Mouse (Mus musculus) retina, postnatal 1 day (tissue): Measurements from ENCODE around the gene Pgrmc1.
A peak's percentile ranks its signal among the peaks of the same experiment; 100 is the strongest.
"Not testable (repeated sequence)": the region's sequence is repeated elsewhere in the genome, so short reads cannot be mapped to it uniquely, and the experiment has no call there.

Experiments used
- DNase-seq: peaks from one replicate; pipeline ENCODE4 v3.0.0-alpha.2; 2012

Gene Pgrmc1

GRCm38 (mm10) chrX:36597707-36598389 is at the start of gene Pgrmc1:
Pgrmc1 (plus strand) TSS chrX:36598206.
- DNase-seq: peak; percentile 89

DNA sequence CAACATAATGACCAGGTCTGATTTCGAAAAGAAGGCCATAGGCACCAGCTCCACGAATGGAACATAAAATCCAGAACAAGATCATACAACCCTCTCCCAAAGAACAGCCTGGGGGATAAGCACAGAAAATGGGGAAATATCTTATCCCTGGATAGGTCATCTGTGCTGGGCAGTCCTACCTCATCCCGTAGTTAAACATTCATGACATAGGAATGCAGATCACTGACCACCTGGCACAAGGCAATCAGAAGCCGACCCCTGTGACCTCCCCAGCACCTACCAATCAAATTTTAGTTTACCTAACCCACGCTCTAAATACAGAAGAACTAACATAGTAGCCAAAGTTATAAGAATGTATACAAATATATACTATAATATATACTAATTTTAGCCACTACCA is 49.2 kb upstream of the Pgrmc1 start:
- no peak for DNase-seq

DNA sequence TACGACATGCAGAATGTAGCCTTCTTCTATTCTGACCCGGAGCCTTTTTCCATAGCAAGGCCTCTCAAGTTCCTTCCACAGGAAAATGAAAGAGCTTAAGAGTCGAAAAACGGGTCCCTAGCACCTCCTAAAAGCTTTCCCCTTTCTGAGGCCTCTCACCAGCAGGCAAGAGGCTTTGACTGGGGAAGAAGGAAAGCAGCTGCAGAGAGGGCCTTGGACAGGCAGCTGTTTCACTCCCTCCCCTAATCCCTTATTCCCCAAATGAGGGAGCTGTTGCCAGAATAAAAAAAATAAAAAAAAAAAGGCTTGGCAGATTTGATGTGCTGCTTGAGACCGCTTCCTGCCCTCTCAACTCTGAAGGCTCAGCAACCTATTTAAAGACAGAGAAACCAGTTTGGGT is 47.1 kb upstream of the Pgrmc1 start:
- peak; percentile 64 for DNase-seq

GRCm38 (mm10) chrX:36551351-36551750 is 46.7 kb upstream of the Pgrmc1 start:
- peak; percentile 0 for DNase-seq

GRCm38 (mm10) chrX:36552055-36552587 is 45.9 kb upstream of the Pgrmc1 start:
- peak; percentile 59 for DNase-seq

GRCm38 (mm10) chrX:36552715-36553114 is 45.3 kb upstream of the Pgrmc1 start:
- DNase-seq: no peak

DNA sequence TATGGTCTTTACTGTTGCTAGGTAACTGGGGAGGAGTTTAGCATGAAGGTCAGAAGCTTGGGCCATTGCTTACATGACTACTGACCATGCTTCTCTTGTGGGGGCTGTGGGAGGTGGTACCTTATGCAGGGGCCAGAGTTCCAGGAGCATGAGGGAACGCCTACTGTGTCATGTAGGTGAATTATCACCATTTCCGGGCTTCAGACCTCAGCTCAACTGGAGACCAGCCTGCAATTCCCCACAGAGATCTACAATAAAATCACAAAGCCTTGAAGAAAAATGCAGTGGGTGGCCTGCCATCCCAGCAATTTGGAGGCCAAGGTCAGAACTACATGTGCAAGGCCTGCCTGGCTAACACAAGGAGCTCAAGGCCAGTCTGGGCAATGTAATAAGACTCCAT is 42.8 kb upstream of the Pgrmc1 start:
- DNase-seq: not testable (repeated sequence)

DNA sequence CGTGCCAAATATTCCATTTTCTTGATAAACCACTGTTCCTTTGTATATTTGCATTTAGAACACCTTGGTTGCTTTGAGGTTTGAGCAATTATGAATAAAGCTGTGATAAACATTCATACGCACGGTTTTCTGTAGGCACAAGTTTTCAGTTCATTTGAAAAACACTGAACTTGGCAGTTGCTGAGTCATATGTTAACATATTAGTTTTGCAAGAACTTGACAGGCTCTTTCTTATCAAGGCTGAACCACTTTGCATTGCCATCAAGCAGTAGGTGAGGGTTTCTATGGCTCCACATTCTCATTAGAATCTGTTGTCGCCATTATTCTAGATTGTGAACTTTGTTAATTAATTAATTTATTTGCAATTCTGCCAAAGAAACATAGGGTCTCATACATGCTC is 37.8 kb upstream of the Pgrmc1 start:
- no peak for DNase-seq

- peak; percentile 74 for DNase-seq
These were observed 36.4 kb upstream of the Pgrmc1 start for GRCm38 (mm10) chrX:36561650-36562049.

GRCm38 (mm10) chrX:36562079-36562478 is 35.9 kb upstream of the Pgrmc1 start:
- no peak for DNase-seq

- DNase-seq: no peak
These were observed 11.2 kb upstream of the Pgrmc1 start for GRCm38 (mm10) chrX:36586629-36587303.

DNA sequence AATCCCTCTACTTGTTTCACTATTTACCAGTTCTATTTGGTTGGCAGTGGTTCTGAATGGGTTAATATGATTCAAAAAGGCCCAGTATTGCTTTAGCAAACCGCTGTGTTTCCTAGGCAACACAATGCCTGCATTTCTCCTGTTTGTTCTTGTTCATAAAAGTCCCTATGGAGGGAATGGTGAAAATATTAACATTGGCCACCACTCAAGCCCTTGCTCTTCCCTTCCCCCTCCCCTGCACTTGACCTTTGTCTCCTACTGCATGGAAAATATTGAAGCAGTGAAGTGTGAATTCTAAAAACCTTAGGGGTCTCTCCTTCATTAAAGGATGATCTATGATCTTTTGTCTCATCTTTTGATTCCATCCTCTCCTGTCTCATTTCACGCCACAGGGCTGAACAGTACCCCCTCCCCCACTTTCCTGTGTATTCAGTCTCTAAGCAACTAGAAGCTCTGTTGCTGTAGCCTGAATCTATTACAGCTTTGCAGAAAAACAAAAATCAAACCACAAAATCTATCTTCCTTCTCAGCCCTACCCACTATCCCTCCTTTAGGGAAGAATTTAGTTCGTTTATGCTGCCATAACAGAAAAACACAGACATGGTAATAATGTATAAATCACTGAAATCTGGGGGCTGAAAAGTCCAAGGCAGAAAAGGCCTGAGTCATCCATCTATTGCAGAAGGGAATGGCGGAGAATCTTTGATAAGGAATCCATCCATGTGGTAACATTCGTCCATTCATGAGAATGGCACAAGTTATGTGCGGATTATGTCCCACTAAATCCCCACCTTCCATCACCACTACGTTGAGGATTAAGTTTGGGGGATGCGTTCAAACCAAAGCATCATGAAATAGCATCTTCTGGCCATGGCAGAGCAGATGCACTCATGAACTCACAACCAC is 10.4 kb upstream of the Pgrmc1 start:
- peak; percentile 19 for DNase-seq

GRCm38 (mm10) chrX:36590266-36590665 is 7.7 kb upstream of the Pgrmc1 start:
- DNase-seq: no peak

DNA sequence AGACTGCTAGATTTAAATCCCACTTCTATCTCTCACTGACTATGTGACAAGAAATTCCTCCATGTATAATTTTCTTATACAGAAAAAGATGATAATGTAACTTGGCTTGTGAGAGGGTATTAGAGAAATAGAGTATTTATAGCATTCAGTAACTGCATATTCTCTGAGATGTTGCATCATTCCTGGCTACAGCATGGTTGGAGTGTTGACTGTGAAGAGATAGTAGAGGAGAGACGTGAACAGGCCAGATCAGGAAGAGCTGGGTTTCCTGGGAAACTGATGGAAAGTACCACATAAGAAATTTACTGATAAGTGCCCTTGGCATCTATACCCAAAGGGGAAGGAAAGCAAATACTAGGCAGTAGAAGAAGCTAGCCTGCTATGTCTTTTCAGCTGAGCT is 6.9 kb upstream of the Pgrmc1 start:
- no peak for DNase-seq

- DNase-seq: no peak
These were observed 6.5 kb upstream of the Pgrmc1 start for GRCm38 (mm10) chrX:36591539-36591938.

- DNase-seq: no peak
These were observed 2.8 kb upstream of the Pgrmc1 start for GRCm38 (mm10) chrX:36595247-36595646.

- DNase-seq: not testable (repeated sequence)
These were observed 1.4 kb upstream of the Pgrmc1 start for GRCm38 (mm10) chrX:36596483-36597120.

DNA sequence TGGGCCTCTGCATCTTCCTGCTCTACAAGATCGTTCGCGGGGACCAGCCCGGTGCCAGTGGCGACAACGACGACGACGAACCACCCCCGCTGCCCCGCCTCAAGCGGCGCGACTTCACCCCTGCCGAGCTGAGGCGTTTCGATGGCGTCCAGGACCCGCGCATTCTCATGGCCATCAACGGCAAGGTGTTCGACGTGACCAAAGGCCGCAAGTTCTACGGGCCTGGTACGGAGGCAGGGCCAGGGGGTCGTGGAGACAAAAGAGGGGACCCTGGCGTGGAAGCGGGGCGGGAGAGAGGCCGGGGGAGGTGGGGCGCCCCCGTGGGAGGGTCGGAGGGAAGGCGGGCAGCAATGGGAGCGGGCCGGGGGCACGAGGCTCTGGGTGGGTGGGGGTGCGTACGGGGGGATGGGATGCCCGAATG is 394 bp downstream of the Pgrmc1 start:
- no peak for DNase-seq

DNA sequence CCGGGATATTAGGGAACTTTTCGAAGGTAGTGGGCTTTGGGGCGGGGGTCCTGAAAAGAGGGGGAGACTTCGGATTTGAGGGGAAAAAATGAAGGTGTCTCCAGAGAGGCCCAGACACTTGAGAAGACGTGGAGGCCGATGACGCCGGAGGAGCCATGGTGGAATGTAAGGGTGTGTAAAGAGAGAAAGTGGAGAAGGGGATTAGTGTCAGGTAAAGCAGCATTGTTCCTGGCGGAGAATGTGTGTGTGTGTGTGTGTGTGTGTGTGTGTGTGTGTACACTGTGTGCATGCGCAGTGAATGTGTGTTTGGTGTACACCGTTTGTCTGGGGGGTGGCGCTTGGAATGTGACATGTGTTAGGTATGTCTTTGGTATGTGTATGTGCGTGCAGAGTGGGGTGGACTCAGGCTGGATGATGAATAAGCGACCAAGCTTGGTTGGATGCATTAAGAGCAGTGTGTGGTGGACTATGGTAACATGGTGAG is 897 bp downstream of the Pgrmc1 start:
- DNase-seq: peak; percentile 35

DNA sequence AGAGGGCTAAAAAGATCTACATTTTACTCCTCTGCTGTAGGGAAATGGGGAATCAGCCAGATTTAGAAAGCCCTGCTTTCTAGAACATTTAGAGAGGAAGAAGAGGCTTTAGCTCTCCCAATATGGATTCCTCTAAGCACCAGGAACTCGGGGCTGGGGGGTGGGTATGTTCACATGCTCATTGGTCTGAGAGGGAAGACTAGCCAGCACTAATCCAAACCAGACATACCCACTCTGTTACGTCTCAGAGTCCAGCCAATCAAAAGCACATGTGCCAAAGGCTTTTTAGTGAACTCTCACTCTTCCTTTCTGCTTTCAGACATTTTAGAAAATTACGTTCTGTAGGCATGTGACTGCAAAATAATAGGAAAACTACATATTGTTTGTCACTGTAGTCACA is 1.6 kb downstream of the Pgrmc1 start:
- peak; percentile 27 for DNase-seq

DNA sequence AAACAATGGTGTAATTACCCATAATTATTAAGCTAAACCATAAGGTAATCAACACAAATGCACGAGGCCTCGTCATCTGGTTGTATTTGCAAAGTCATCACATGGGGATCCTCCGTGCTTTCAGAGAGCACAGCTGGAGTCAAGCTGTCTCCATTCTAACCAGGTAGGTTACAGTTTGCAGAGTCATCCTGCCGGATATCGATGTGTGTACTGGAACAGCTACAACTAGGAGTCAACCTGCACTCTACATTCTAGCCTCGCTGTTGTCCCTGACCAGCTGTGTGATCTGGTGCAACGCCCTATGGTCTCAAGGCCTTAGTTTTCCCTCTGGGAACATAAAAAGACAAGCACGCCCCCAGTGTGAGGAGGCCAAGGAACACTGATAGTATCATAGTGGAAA is 2.1 kb downstream of the Pgrmc1 start:
- DNase-seq: no peak

- no peak for DNase-seq
These were observed 4.9 kb downstream of the Pgrmc1 start for GRCm38 (mm10) chrX:36602926-36603325.

- DNase-seq: no peak
These were observed 6.0 kb downstream of the Pgrmc1 start for GRCm38 (mm10) chrX:36604040-36604439.
